Mouse (Mus musculus) telencephalon, adult 2 months (tissue): ENCODE measurements around the gene Prap1.
"Not testable (repeated sequence)": the region's sequence is repeated elsewhere in the genome, so short reads cannot be mapped to it uniquely, and the experiment has no call there.

ENCODE experiments used
- DNase-seq: peaks from one replicate; pipeline ENCODE4 v3.0.0-alpha.2; 2011; ENCODE audit warnings: low read depth, low spot score

Prap1 gene

GRCm38 (mm10) chr7:140127911-140128310, 34.7 kb downstream of the Prap1 start:
- DNase-seq: no peak

GRCm38 (mm10) chr7:140132184-140132583, 39.0 kb downstream of the Prap1 start:
- not testable (repeated sequence) for DNase-seq

DNA sequence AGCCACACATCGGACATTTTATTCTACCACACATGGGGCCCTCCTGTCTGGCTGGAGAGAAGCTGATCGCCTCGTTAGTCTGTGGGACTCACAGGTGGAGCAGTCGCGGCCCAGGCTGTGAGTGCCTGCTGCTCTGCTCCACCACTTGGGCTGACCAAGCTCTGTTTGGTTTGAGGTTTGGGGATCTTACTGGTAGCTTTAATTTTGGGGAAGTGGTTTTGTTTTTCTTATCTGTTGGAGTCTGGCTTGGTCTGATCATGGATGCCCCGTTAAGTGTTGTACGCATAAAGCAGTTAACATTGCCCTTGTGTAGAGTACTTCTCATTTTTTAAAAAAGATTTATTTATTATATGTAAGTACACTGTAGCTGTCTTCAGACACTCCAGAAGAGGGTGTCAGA, 40.8 kb downstream of the Prap1 start:
- DNase-seq: not testable (repeated sequence)

- DNase-seq: no peak
Observed at GRCm38 (mm10) chr7:140135106-140135770, 42.0 kb downstream of the Prap1 start.

DNA sequence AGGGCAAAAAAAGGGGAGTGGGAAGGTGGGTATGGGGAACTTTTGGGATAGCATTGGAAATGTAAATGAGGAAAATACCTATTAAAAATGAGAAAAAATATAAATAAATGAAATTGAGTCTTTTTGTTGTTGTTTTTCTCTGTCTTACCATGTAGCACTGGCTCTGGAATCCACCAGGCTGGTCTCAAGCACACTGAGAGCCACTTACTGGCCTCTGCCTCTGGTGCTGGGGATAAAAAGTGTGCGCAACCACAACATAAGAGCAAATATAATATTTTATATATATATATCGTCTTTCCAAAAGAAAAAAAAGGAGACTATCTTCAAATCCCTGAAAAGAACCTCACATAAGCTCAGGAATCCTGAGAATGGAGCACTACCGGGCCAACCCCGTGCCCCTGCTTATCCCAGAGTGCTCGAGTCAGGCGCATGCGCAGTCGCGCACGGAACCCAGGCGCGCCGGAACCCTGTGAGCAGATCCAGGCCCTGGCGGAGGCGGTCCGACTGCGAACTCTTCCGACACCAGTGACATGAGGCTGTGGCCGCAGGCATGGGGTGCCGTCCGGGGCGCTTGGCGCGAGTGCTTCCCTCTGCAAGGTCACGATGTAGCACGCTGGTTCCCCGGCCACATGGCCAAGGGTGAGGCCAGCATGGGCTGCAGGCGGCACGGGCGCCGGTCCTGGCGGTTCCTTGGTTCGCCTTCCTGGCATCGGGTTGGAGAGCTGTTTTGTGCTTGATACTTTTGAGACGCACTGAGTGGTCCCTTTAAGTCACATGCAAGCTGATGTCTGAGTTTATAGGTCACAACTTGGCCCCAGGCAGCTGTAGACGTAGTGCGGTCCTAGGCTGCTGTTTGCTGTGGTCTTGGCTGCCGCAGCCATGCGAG, 44.2 kb downstream of the Prap1 start, which contains the start of gene Mtg1:
Gene Mtg1 (plus strand): TSS at position 430 of the 886 bp plus-strand sequence.
- DNase-seq: peak; percentile 90

DNA sequence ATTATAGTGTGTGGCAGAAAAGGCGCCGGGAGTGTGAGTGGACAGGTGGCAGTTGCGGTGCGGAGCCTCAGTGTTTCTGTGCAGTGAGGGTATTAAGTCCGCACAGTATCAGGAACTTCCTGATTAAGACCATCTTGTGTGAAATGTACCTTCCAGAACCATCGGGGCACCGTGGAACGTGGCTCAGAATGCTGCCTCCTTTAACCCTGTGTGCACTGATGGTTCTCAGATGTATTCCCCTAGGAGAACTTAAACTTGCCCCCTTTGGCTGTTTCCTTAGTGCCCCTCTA, 44.8 kb downstream of the Prap1 start:
- DNase-seq: no peak

GRCm38 (mm10) chr7:140141350-140141749, 48.2 kb downstream of the Prap1 start:
- no peak for DNase-seq

DNA sequence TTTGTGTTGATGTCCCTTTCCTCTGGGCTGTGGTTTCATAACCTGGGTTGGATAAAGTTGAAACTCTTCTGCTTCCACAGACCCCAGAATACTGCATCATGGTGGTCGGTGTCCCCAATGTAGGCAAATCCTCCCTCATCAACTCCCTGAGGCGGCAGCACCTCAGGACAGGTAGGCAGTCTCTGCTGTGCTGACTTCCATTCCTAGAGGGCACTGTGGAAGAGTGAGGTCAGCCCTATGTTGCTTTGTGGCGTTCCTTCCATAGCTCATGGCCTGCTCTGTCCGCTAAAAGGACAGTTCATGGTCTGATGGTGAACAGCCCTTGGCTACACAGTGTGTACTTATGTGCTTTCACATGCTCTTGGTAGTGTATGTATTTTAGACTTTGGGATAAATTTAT, 51.4 kb downstream of the Prap1 start:
- DNase-seq: no peak
